28 mouse cellular contexts compared by ENCODE assay signal in genomic region chr1:161692836-161693767, GRCm38 (mm10).
DNase-seq lines count a peak whose midpoint lies in the region; ATAC-seq and TF ChIP-seq lines count a peak whose summit lies in the region.
"Had no signal": no experiment of that assay in that cellular context is flagged by ENCODE, and none has a peak within 500 bp of the region (broad histone marks: within the 10 kb centered on the region; RNA-seq: fewer than 3 reads in every experiment).

No protein-coding gene starts in this region.

- 77% methylated on average over 14 of the region's 14 CpGs for WGBS in embryonic facial prominence, embryonic 10.5 days

- peaks cover 14% of the 10 kb centered on the region for H3K4me1 ChIP-seq in embryonic facial prominence, embryonic 10.5 days
- H3K4me1 ChIP-seq: embryonic facial prominence, embryonic 15.5 days; heart, embryonic 12.5 days; heart, embryonic 15.5 days; hindbrain, embryonic 13.5 days had no signal

- H3K4me3 ChIP-seq in embryonic facial prominence, embryonic 10.5 days = no peak overlapping the region
- H3K4me3 ChIP-seq in gastrocnemius, adult 2 months = no peak overlapping the region
- H3K4me3 ChIP-seq: embryonic facial prominence, embryonic 12.5 days; embryonic facial prominence, embryonic 15.5 days; heart, embryonic 12.5 days; heart, embryonic 15.5 days; hindbrain, embryonic 10.5 days; hindbrain, embryonic 13.5 days had no signal

- TF ChIP-seq CTCF in gastrocnemius, adult 2 months (IDR thresholded peaks at IDR 0.05) = no peak

- H3K36me3 ChIP-seq in embryonic facial prominence, embryonic 10.5 days (replicated peaks) = no peaks in the 10 kb centered on the region
- H3K36me3 ChIP-seq: embryonic facial prominence, embryonic 12.5 days; embryonic facial prominence, embryonic 15.5 days; heart, embryonic 12.5 days; heart, embryonic 15.5 days; hindbrain, embryonic 10.5 days; hindbrain, embryonic 13.5 days had no signal

- peak; percentile 7 for DNase-seq in A20 (ENCODE audit: low read depth, low spot score)
- DNase-seq in CD4-positive, CD25-positive, alpha-beta regulatory T cell, adult 2 months (ENCODE audit: low read depth, low spot score) = peak; percentile 42
- DNase-seq in retina, adult 2 months (ENCODE audit: low read depth, low spot score) = peak; percentile 8
- DNase-seq in Muller cell, postnatal 12 days (ENCODE audit: inconsistent ontology term) = no peak
- DNase-seq in embryonic facial prominence, embryonic 10.5 days (ENCODE audit: low spot score) = no peak
- DNase-seq in cerebellum, postnatal 14 days = no peak
- DNase-seq in gastrocnemius, adult 2 months = no peak
- DNase-seq: adrenal gland, adult 8-10 months; cerebellum, adult 11 months; cerebellum, adult 2 months; cerebellum, postnatal 10 days; forebrain, postnatal 0 days; gastrocnemius, postnatal 25 days; heart, adult 18-20 months; heart, postnatal 10 days; heart, postnatal 36 days; kidney, adult 2 months had no signal

- no peaks in the 10 kb centered on the region for H3K9me3 ChIP-seq in embryonic facial prominence, embryonic 10.5 days
- H3K9me3 ChIP-seq: embryonic facial prominence, embryonic 12.5 days; embryonic facial prominence, embryonic 15.5 days; heart, embryonic 12.5 days; heart, embryonic 15.5 days; hindbrain, embryonic 10.5 days; hindbrain, embryonic 13.5 days had no signal

- no peak overlapping the region for H3K27ac ChIP-seq in embryonic facial prominence, embryonic 10.5 days (replicated peaks)
- no peak overlapping the region for H3K27ac ChIP-seq in gastrocnemius, adult 2 months
- H3K27ac ChIP-seq: embryonic facial prominence, embryonic 12.5 days; embryonic facial prominence, embryonic 15.5 days; heart, embryonic 15.5 days; hindbrain, embryonic 10.5 days; hindbrain, embryonic 13.5 days had no signal

- peak; percentile 63 for ATAC-seq in activated CD4-positive, CD25-positive, alpha-beta regulatory T cell, adult 4 months
- ATAC-seq: forebrain, embryonic 14.5 days; forebrain, postnatal 0 days; hindbrain, embryonic 16.5 days; intestine, postnatal 0 days; Patski had no signal

- intact Hi-C loops in gastrocnemius, adult 2 months (cut with DNase I) = no loop called here

- no peaks in the 10 kb centered on the region for H3K27me3 ChIP-seq in embryonic facial prominence, embryonic 10.5 days (replicated peaks; ENCODE audit: low read depth, poor library complexity, severe bottlenecking)
- H3K27me3 ChIP-seq: embryonic facial prominence, embryonic 12.5 days; embryonic facial prominence, embryonic 15.5 days; heart, embryonic 12.5 days; heart, embryonic 15.5 days; hindbrain, embryonic 13.5 days; Patski had no signal

Comparison
In these comparisons a context has a peak if more than half of its experiments do, and no peak if none do; other contexts are left out.
1. DNase-seq: peak in A20 (single experiment), CD4-positive, CD25-positive, alpha-beta regulatory T cell, adult 2 months (single experiment) and retina, adult 2 months (single experiment); none in Muller cell, postnatal 12 days (single experiment), embryonic facial prominence, embryonic 10.5 days (single experiment), cerebellum, postnatal 14 days (0 of 2) and gastrocnemius, adult 2 months (single experiment).